Mouse (Mus musculus) spleen, adult 12 weeks (tissue): ENCODE results near the gene Ptges2.

ENCODE experiments used
- DNase-seq: peaks from one replicate; pipeline ENCODE4 v3.0.0; 2022; ENCODE audit warnings: low spot score

Ptges2 gene

DNA sequence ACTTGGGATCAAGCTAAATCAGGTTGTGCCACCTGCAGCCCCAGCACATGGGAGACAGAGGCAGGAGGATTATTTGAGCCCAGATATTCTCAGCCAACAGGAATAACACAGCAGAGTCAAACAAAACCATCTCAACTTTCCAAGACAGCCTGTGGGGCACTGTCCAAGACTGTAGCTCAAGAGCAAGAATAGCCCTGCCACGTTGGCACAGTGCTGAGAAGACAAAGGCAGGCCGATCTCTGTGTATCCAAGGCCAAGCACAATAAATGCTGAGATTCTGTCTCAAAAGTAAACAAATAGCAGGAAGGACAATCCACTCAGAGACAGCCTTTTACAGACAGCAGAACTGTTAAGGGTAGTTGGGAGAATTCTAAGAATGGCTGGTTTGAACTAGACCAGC, 44.5 kb downstream of the Ptges2 start:
- DNase-seq, result no peak

DNA sequence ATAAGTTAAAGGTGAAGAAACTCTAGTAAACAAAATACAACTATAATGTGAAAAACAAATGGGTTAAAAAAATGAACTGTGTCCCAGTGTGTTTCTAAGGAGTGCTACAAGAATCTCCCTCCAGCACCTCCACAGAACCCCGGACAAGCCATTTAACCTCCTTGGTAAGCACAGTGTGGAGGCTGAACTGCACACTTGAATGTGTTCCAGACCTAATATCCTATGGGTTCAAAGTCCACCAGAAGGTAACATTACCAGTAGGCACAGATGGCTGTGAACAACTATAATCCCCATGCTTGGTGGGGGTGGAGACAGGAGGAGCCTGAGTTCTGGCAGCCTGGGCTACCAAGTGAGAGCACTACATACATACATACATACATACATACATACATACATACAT, 44.9 kb downstream of the Ptges2 start:
- DNase-seq, result no peak

DNA sequence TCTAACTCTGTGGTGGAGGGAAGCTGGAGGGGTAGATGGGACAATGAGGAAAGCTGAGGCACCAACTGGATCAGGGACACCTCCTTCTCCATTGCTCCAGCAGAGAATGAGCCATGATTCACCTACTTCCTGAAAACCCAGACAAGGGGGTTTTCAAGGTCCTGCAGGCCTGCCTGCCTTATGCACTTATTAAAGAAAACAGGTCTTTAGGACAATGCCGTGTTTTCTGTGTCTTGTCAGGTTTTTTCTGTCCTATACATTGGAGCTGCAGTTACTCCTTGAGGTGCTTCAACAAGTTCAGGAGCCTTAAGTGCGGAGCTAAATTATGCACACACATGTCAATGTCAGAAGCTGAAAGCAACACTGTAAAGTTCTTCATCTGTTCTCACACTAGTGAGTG, 45.9 kb downstream of the Ptges2 start:
- no peak for DNase-seq

GRCm38 (mm10) chr2:32445535-32445934, 49.8 kb downstream of the Ptges2 start:
- DNase-seq, result no peak

DNA sequence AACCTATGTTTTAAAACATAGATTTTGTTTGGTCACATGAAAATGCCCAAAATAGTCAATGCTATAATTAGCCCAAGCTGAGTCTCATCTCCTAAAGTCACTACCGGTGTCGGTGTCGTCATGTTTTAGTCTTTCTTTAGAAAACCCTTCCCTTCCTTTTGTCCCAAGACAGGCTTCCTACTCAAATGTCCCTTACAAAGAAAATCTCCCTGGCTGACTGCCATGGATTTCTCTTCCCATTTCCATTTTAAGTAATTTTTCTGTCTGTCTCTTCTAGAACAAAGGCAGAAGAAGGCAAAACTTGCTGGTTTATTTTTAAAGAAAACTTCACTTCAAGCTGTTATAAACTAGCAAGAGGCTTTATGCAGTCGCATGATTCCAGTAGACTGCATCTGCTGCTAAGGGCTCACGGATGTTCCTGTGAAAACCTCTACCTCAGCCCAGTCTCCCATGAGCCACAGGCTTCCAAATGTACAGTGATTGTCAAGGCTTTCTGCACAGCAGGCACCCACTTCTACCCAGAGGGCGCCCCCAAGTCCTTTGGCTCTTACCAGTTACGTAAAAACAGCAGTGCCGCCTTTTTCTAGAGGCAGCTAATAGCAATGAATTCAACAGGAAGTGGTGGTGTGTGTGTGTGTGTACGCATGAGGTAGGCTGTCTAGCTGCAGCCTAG, 51.7 kb downstream of the Ptges2 start:
- peak; percentile 31 for DNase-seq

- DNase-seq, result no peak
These were observed 52.8 kb downstream of the Ptges2 start for GRCm38 (mm10) chr2:32448480-32448879.

GRCm38 (mm10) chr2:32449761-32450754, 54.4 kb downstream of the Ptges2 start, which contains the start of gene Naif1:
Gene Naif1 (plus strand): TSS chr2:32450457.
- DNase-seq, result no peak

GRCm38 (mm10) chr2:32450881-32451844, 55.5 kb downstream of the Ptges2 start, which contains the start of gene Slc25a25:
Gene Slc25a25 (minus strand): TSS chr2:32451445.
- DNase-seq, result peak; percentile 95

DNA sequence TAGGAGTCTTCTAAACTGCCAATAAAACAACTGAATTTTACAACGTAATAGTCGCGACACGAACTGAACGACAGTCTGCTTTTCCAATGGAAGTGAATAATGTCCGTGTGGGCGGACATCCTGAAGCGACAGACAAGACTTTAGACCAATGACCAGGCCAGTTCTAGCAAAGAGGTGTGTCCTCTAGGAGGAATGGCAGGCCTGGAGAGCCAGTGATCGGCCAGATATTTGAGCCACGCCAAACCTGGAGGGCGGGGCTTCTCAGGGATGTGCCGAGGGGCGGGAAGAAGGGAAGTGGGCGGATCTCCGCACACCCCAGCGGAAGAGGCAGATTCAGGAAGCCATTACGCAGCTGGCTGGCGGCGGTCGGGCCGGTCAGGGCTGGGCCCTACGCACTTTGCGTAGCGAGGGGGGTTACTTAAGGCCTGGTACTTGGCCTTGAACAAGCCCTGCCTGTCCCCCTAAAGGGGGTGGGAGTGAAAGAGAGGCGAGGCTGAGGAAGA, 56.2 kb downstream of the Ptges2 start:
- DNase-seq, result peak; percentile 98

DNA sequence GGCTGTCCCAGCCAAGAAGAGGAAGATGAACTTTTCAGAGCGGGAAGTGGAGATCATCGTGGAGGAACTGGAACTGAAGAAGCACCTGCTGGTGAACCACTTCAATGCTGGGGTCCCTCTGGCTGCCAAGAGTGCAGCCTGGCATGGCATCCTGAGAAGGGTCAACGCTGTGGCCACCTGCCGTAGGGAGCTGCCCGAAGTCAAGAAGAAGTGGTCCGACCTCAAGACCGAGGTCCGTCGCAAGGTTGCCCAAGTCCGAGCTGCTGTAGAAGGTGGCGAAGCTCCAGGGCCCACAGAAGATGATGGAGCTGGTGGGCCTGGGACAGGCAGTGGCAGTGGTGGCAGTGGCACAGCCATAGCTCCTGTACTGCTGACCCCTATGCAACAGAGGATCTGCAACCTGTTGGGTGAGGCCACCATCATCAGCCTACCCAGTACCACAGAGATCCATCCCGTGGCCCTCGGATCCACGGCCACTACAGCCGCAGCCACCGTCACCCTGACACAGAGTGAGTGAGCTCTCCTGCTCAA, 56.8 kb downstream of the Ptges2 start:
- DNase-seq, result no peak

GRCm38 (mm10) chr2:32453641-32454303, 58.1 kb downstream of the Ptges2 start:
- no peak for DNase-seq

- no peak for DNase-seq
These were observed 58.9 kb downstream of the Ptges2 start for GRCm38 (mm10) chr2:32454633-32455032.

GRCm38 (mm10) chr2:32455101-32455500, 59.4 kb downstream of the Ptges2 start:
- no peak for DNase-seq
